Mouse (Mus musculus): Measurements from ENCODE around the gene Nfkb2. TPM values are rescaled to one million over a fixed set of nuclear protein-coding genes. Genes with fewer than 3 reads are reported as not detected.
A peak's percentile ranks its signal among the peaks of the same experiment; 100 is the strongest.

Gene Nfkb2
- total and polyA plus RNA-seq, 3 experiments = 27.2 to 43.0 TPM; not detected in 1

GRCm38 (mm10) chr19:46320076-46320785 lies 16.1 kb downstream of the Nfkb2 start:
- Histone ChIP-seq H3K4me3 (ENCODE audit: control insufficient read depth in 1 of 2, insufficient read depth in 1 of 2, low read depth in 2 of 2, low read length in 2 of 2) (no peak overlapping the region), H3K27me3 (ENCODE audit: control insufficient read depth in 1 of 2, insufficient read depth in 2 of 2, low read length in 2 of 2) (no peaks in the 10 kb centered on the region), H3K9me3 (replicated peaks; ENCODE audit: insufficient read depth, low read length) (no peaks in the 10 kb centered on the region), H3K4me1 (ENCODE audit: control insufficient read depth in 1 of 2, insufficient read depth in 2 of 2, low read length in 2 of 2) (peaks cover 6 to 21% of the 10 kb centered on the region in 2 experiments; a peak in 3 of 4 replicates), H3K79me2 (ENCODE audit: control insufficient read depth, insufficient read depth, low read length, poor library complexity) (no peaks in the 10 kb centered on the region), H3K9ac (ENCODE audit: control insufficient read depth, low read depth, low read length, poor library complexity, severe bottlenecking) (no peak overlapping the region), H3K36me3 (ENCODE audit: control insufficient read depth in 1 of 2, insufficient read depth in 2 of 2, low read length in 2 of 2) (peaks cover 0 to 10% of the 10 kb centered on the region in 2 experiments; a peak in 2 of 4 replicates), H3K27ac (ENCODE audit: control insufficient read depth, low read depth, low read length) (no peak overlapping the region)
- TF ChIP-seq GATA1 (IDR thresholded peaks at IDR 0.05; ENCODE audit: low read depth, low read length) (no peak), MYB (IDR thresholded peaks at IDR 0.05; ENCODE audit: low read depth, low read length) (no peak), POLR2A (IDR thresholded peaks at IDR 0.05; ENCODE audit: control insufficient read depth in 1 of 2, insufficient read depth in 1 of 2, low read depth in 1 of 2, low read length in 2 of 2, poor library complexity in 1 of 2) (no peak), TCF12 (IDR thresholded peaks at IDR 0.05; ENCODE audit: low read depth, low read length) (no peak), CHD1 (IDR thresholded peaks at IDR 0.05; ENCODE audit: low read depth, low read length) (no peak), ZKSCAN1 (IDR thresholded peaks at IDR 0.05; ENCODE audit: low read depth, low read length) (no peak)
- DNase-seq (ENCODE audit: low read depth, low spot score) = no peak

GRCm38 (mm10) chr19:46321101-46321943 lies 17.2 kb downstream of the Nfkb2 start:
- no peaks in the 10 kb centered on the region for H3K9me3 ChIP-seq (replicated peaks; ENCODE audit: insufficient read depth, low read length)
- H3K4me1 ChIP-seq (ENCODE audit: control insufficient read depth in 1 of 2, insufficient read depth in 2 of 2, low read length in 2 of 2) = peaks cover under 1 to 12% of the 10 kb centered on the region in 2 experiments; a peak in 2 of 4 replicates
- H3K4me3 ChIP-seq (ENCODE audit: control insufficient read depth in 1 of 2, insufficient read depth in 1 of 2, low read depth in 2 of 2, low read length in 2 of 2) = no peak overlapping the region
- no peak overlapping the region for H3K9ac ChIP-seq (ENCODE audit: control insufficient read depth, low read depth, low read length, poor library complexity, severe bottlenecking)
- H3K36me3 ChIP-seq (ENCODE audit: control insufficient read depth in 1 of 2, insufficient read depth in 2 of 2, low read length in 2 of 2) = peaks cover 0 to 2% of the 10 kb centered on the region in 2 experiments; a peak in 1 of 4 replicates
- no peaks in the 10 kb centered on the region for H3K79me2 ChIP-seq (ENCODE audit: control insufficient read depth, insufficient read depth, low read length, poor library complexity)
- DNase-seq (ENCODE audit: low read depth, low spot score) = peak; percentile 53
- no peak overlapping the region for H3K27ac ChIP-seq (ENCODE audit: control insufficient read depth, low read depth, low read length)
- no peak for TF ChIP-seq JUND (IDR thresholded peaks at IDR 0.05; ENCODE audit: low read depth, low read length)
- TF ChIP-seq MYC (IDR thresholded peaks at IDR 0.05; ENCODE audit: low read depth, low read length) = no peak
- TF ChIP-seq EP300 (IDR thresholded peaks at IDR 0.05; ENCODE audit: low read depth in 1 of 2, low read length in 2 of 2) = no peak
- TF ChIP-seq ZNF384 (IDR thresholded peaks at IDR 0.05; ENCODE audit: low read depth, low read length) = no peak
- no peak for TF ChIP-seq SMC3 (IDR thresholded peaks at IDR 0.05; ENCODE audit: low read depth, low read length)
- no peak for TF ChIP-seq ZC3H11A (IDR thresholded peaks at IDR 0.05; ENCODE audit: low read depth, low read length)
- TF ChIP-seq MAZ (IDR thresholded peaks at IDR 0.05; ENCODE audit: low read depth, low read length) = no peak
- TF ChIP-seq NRF1 (IDR thresholded peaks at IDR 0.05; ENCODE audit: insufficient read depth, low read depth, low read length, poor library complexity, severe bottlenecking) = no peak
- TF ChIP-seq MAX (IDR thresholded peaks at IDR 0.05; ENCODE audit: low read length) = no peak
- TF ChIP-seq POLR2AphosphoS5 (IDR thresholded peaks at IDR 0.05; ENCODE audit: borderline replicate concordance, low read depth, low read length) = no peak
- TF ChIP-seq E2F4 (IDR thresholded peaks at IDR 0.05; ENCODE audit: borderline replicate concordance, low read depth, low read length) = no peak
- no peak for TF ChIP-seq USF1 (IDR thresholded peaks at IDR 0.05; ENCODE audit: low read depth, low read length)
- TF ChIP-seq ZMIZ1 (IDR thresholded peaks at IDR 0.05; ENCODE audit: low read depth, low read length) = no peak
- TF ChIP-seq MAFK (IDR thresholded peaks at IDR 0.05; ENCODE audit: borderline replicate concordance, low read depth, low read length) = no peak
- TF ChIP-seq POLR2AphosphoS2 (IDR thresholded peaks at IDR 0.05; ENCODE audit: low read length) = no peak
- H3K27me3 ChIP-seq (ENCODE audit: control insufficient read depth in 1 of 2, insufficient read depth in 2 of 2, low read length in 2 of 2) = no peaks in the 10 kb centered on the region

Measured in MEL (cell line).